9 mouse cellular contexts compared by ENCODE assay signal in genomic region chr10:86704141-86704540, GRCm38 (mm10). TPM values are rescaled to one million over a fixed set of nuclear protein-coding genes. Genes with fewer than 3 reads are reported as not detected.
DNase-seq lines count a peak whose midpoint lies in the region; ATAC-seq lines count a peak whose summit lies in the region.
"Had no signal": no experiment of that assay in that cellular context is flagged by ENCODE, and none has a peak within 500 bp of the region (broad histone marks: within the 10 kb centered on the region; RNA-seq: fewer than 3 reads in every experiment).

No protein-coding gene starts in this region.

- H3K27ac ChIP-seq in kidney, embryonic 16.5 days (ENCODE audit: low read length): no peak overlapping the region
- H3K27ac ChIP-seq in hindbrain, embryonic 14.5 days: no peak overlapping the region
- no peak overlapping the region for H3K27ac ChIP-seq in midbrain, embryonic 16.5 days (ENCODE audit: low read length)

- ATAC-seq in kidney, embryonic 16.5 days (ENCODE audit: low FRiP score, low TSS enrichment): no peak
- ATAC-seq in hindbrain, embryonic 14.5 days (ENCODE audit: low FRiP score): no peak
- no peak for ATAC-seq in midbrain, embryonic 16.5 days
- no peak for ATAC-seq in cerebellum, adult (ENCODE audit: insufficient number of reproducible peaks, low FRiP score, low TSS enrichment)

- peaks cover 49% of the 10 kb centered on the region for H3K4me1 ChIP-seq in kidney, embryonic 16.5 days (ENCODE audit: insufficient read depth, low read length)
- peaks cover 37% of the 10 kb centered on the region for H3K4me1 ChIP-seq in hindbrain, embryonic 14.5 days (replicated peaks; ENCODE audit: control insufficient read depth, insufficient read depth, low read length)
- H3K4me1 ChIP-seq in midbrain, embryonic 16.5 days (ENCODE audit: control insufficient read depth, insufficient read depth, low read length): peaks cover 47% of the 10 kb centered on the region

- H3K36me3 ChIP-seq in kidney, embryonic 16.5 days (ENCODE audit: insufficient read depth, low read length): peaks cover 38% of the 10 kb centered on the region
- peaks cover 49% of the 10 kb centered on the region for H3K36me3 ChIP-seq in hindbrain, embryonic 14.5 days (replicated peaks; ENCODE audit: control insufficient read depth, insufficient read depth)
- peaks cover 22% of the 10 kb centered on the region for H3K36me3 ChIP-seq in midbrain, embryonic 16.5 days (ENCODE audit: control insufficient read depth, insufficient read depth, low read length)

- H3K27me3 ChIP-seq in kidney, embryonic 16.5 days (ENCODE audit: insufficient read depth, low read length): no peaks in the 10 kb centered on the region
- no peaks in the 10 kb centered on the region for H3K27me3 ChIP-seq in hindbrain, embryonic 14.5 days (ENCODE audit: control insufficient read depth, insufficient read depth, low read length)
- no peaks in the 10 kb centered on the region for H3K27me3 ChIP-seq in midbrain, embryonic 16.5 days (ENCODE audit: control insufficient read depth, insufficient read depth, low read depth, low read length)

- H3K4me3 ChIP-seq in kidney, embryonic 16.5 days (ENCODE audit: low read length): peak overlapping the region; percentile 71
- H3K4me3 ChIP-seq in hindbrain, embryonic 14.5 days (replicated peaks; ENCODE audit: low read length): peak overlapping the region; percentile 85
- peak overlapping the region; percentile 59 for H3K4me3 ChIP-seq in midbrain, embryonic 16.5 days (ENCODE audit: low read depth, low read length)

- 1% methylated on average over 8 of the region's 8 CpGs for WGBS in kidney, embryonic 16.5 days
- WGBS in hindbrain, embryonic 14.5 days: 6% methylated on average over 8 of the region's 8 CpGs
- 7% methylated on average over 8 of the region's 8 CpGs for WGBS in midbrain, embryonic 16.5 days

- no peaks in the 10 kb centered on the region for H3K9me3 ChIP-seq in kidney, embryonic 16.5 days (ENCODE audit: low read length)
- no peaks in the 10 kb centered on the region for H3K9me3 ChIP-seq in hindbrain, embryonic 14.5 days (ENCODE audit: control insufficient read depth, low read length)
- no peaks in the 10 kb centered on the region for H3K9me3 ChIP-seq in midbrain, embryonic 16.5 days (replicated peaks; ENCODE audit: control insufficient read depth, low read length, poor library complexity, severe bottlenecking)

- peak overlapping the region; percentile 79 for H3K4me2 ChIP-seq in kidney, embryonic 16.5 days (replicated peaks; ENCODE audit: low read depth, low read length)
- H3K4me2 ChIP-seq in hindbrain, embryonic 14.5 days (replicated peaks): peak overlapping the region; percentile 89
- H3K4me2 ChIP-seq in midbrain, embryonic 16.5 days (ENCODE audit: low read length): peak overlapping the region; percentile 88

- no peak for DNase-seq in kidney, adult 11 months
- DNase-seq in adrenal gland, postnatal 25 days: peak; percentile 21
- DNase-seq in hindbrain, embryonic 14.5 days (ENCODE audit: low spot score): no peak
- DNase-seq in frontal cortex, adult 2 months (ENCODE audit: extremely low spot score in 1 of 2, low spot score in 1 of 2): no peak
- no peak for DNase-seq in right cerebral cortex, adult 2 months (ENCODE audit: low spot score in 2 of 2)
- DNase-seq: right cerebral cortex, postnatal 25 days had no signal

- peak overlapping the region; percentile 91 for H3K9ac ChIP-seq in kidney, embryonic 16.5 days (replicated peaks; ENCODE audit: low read length)
- peak overlapping the region; percentile 93 for H3K9ac ChIP-seq in hindbrain, embryonic 14.5 days
- peak overlapping the region; percentile 68 for H3K9ac ChIP-seq in midbrain, embryonic 16.5 days (ENCODE audit: low read depth, low read length)

RNA-seq across cellular contexts. Expression of gene Hsp90b1, which starts 1.2 kb away (rescaled TPM):
- 761 and 786 TPM in 2 replicates for polyA plus RNA-seq in kidney, embryonic 16.5 days (2015; fragmentation: Nextera tagmentation; extraction: Ambion mirVana)
- total RNA-seq in adrenal gland, postnatal 25 days (2021): 563 and 663 TPM in 2 replicates
- polyA plus RNA-seq in hindbrain, embryonic 14.5 days (2014; fragmentation: Nextera tagmentation; extraction: Ambion mirVana): 252 and 279 TPM in 2 replicates
- 286 and 330 TPM in 2 replicates for polyA plus RNA-seq in midbrain, embryonic 16.5 days (2015; fragmentation: Nextera tagmentation; extraction: Ambion mirVana)
- 188 and 199 TPM in 2 replicates for polyA plus RNA-seq in frontal cortex, adult 2 months (2012; rRNA removed)

RNA-seq across cellular contexts. Expression of gene Ttc41, which starts 1.5 kb away (rescaled TPM):
- 1.5 and 2.1 TPM in 2 replicates for polyA plus RNA-seq in kidney, embryonic 16.5 days (2015; fragmentation: Nextera tagmentation; extraction: Ambion mirVana)
- 3.3 and 3.5 TPM in 2 replicates for total RNA-seq in adrenal gland, postnatal 25 days (2021)
- 0.82 and 2.5 TPM in 2 replicates for polyA plus RNA-seq in hindbrain, embryonic 14.5 days (2014; fragmentation: Nextera tagmentation; extraction: Ambion mirVana)
- polyA plus RNA-seq in midbrain, embryonic 16.5 days (2015; fragmentation: Nextera tagmentation; extraction: Ambion mirVana): 2.5 and 2.8 TPM in 2 replicates
- polyA plus RNA-seq in frontal cortex, adult 2 months (2012; rRNA removed): 2.2 and 3.3 TPM in 2 replicates

RNA-seq across cellular contexts. Expression of gene Gm49358, which starts 59.6 kb away (rescaled TPM):
- polyA plus RNA-seq in kidney, embryonic 16.5 days (2015; fragmentation: Nextera tagmentation; extraction: Ambion mirVana): not detected in 2 replicates
- total RNA-seq in adrenal gland, postnatal 25 days (2021): 9.5 and 10.1 TPM in 2 replicates
- polyA plus RNA-seq in hindbrain, embryonic 14.5 days (2014; fragmentation: Nextera tagmentation; extraction: Ambion mirVana): 0.80 TPM in 1 of 2 replicates, not detected in the other
- polyA plus RNA-seq in midbrain, embryonic 16.5 days (2015; fragmentation: Nextera tagmentation; extraction: Ambion mirVana): not detected in 2 replicates
- polyA plus RNA-seq in frontal cortex, adult 2 months (2012; rRNA removed): not detected in 2 replicates
